Mouse (Mus musculus) forelimb bud, embryonic 11.5 days (tissue): ENCODE measurements around the gene Ust.

ENCODE experiments used
- DNase-seq: peaks from one replicate; pipeline ENCODE4 v3.0.0-alpha.2; 2012; ENCODE audit warnings: low read depth, low spot score

Ust gene

GRCm38 (mm10) chr10:8428787-8429778 is 89.5 kb downstream of the Ust start:
- no peak for DNase-seq

DNA sequence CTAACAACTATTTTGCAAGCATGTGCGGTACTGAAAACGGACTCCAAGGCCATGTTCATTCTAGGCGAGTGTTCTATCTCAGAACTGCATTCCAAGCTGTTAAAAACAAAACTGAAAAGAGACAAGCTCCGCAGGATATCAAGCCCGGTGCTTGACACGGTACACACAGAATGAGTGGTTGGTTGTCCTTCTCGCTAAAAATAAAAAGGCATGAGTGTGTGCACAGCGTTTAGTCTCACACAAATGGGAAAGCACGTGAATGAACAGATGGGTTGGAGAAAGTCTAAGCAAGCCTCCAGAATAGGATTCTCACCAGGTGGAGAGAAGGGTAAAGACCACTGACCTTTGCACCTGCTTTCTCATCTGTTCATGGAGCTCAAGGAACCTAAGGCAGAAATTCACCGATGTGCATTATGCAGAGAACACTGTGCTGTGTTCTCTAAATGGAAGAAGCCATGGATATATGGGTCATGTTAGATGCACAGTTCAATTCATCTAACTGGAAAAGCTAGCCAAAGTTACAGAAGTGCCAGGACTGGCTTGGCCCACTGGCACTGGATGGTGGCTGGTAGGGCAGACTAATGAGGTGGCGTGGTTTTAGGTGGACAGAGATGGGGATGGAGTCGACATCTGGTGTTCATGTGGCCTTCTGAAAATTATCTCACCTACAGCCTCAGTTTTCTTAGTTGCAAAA is 90.8 kb downstream of the Ust start:
- no peak for DNase-seq

DNA sequence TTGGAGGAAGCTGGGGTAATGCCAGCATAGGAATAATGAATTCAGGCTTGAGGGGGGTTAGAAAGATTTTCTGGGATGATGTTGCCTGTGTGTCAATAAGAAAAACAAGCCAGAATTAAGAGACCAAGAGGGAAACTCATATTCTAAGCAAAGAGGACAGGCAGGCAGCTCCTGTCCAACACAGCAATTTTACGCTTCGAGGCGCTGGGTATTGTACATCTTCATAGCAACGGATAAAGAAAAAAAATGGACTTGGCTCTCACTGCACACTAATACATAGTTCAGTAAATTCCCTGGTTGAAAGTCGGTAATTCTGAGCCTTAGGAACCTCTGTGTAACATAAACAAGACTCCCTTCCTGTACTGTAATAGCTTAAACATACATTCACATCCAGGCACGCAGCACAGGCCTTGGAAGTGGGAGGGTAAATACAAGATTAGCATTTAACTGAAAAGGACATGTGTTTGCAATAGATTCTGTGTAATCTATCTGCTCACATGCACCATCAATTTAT is 99.1 kb downstream of the Ust start:
- no peak for DNase-seq

- no peak for DNase-seq
These were observed 103.2 kb downstream of the Ust start for GRCm38 (mm10) chr10:8415474-8415873.

DNA sequence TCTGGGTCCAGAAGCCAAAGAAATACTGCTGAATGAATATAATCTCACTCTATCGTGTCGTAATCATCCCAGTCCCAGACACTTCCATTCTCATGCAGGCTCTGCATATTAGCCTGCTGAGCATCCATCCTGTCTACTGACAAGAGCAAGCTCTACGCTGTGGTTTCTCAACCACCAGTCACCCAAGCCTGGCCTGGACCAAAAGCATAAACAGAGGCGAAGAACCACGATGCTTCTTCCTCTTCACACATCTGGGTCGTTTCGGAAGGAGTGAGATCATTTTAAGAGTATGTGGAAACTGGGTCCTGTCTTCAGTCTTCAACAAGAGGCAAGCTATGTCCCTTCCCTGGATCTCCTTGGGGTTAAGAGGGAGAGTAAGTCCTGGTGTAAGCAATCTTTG is 103.6 kb downstream of the Ust start:
- no peak for DNase-seq

GRCm38 (mm10) chr10:8405141-8405540 is 113.5 kb downstream of the Ust start:
- no peak for DNase-seq

GRCm38 (mm10) chr10:8392226-8392625 is 126.4 kb downstream of the Ust start:
- no peak for DNase-seq

DNA sequence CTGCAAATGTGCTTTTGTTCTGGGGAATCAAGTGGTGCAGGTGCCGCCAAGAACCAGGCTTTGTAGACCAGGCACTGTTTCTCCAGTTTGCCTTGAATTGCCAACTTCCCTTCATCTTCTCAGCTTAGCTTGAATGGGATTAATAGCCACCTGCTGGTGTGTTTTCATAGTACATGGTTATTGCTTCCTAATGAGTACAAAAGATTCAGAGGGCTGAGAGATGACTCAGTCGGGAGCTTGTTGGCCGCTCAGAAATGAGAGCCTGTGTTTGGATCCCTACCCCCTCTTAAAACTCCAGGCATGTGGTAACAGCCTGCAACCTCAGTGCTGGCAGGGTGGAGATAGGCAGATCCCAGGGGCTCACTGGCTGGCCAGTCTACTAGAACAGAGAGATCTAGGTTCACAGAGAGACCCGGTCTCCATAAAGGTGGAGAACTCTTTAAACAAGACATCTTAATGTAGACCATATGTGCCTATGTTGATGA is 127.3 kb downstream of the Ust start:
- DNase-seq: peak; percentile 19

- DNase-seq: no peak
These were observed 130.4 kb downstream of the Ust start for GRCm38 (mm10) chr10:8388239-8388638.

GRCm38 (mm10) chr10:8369894-8370500 is 148.6 kb downstream of the Ust start:
- DNase-seq: no peak

DNA sequence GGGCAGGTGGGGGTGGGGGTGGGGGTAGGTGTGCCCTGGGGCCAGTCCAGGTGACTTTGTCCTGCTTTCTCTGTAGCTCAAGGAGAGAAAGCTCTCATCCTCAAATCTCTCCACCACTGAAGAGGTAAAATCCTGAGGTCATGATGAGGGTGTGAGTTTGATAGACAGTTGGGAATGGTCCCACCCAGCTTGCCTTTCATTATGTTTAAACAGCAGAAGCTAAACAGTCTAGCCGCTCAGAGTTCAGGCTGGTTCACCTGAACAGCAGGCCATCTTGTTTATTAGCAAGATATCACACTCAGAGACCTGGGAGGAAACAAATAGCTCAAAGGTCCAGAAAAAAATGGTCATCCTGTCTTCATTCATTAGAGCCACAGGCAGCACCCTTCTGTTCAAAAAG is 152.8 kb downstream of the Ust start:
- DNase-seq: no peak

GRCm38 (mm10) chr10:8364182-8364581 is 154.4 kb downstream of the Ust start:
- no peak for DNase-seq

DNA sequence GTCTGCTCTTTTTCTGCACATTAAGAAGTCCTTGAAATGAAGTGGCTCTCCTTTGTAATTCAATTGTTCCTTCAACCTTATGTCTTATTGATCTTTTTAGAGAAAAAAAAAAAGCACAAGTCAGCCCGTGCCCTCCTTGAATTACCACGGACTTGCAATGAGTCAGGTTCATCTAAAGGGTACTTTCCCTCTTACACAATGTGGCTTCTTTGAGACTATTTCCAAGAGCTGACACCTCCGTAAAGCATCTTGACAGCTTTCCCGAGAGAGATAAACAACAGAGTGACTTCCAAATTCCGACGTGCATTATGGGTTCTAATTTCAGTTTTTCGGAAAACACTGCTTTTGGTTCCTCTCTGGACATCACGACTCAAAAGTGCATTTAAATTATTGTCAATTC is 155.3 kb downstream of the Ust start:
- DNase-seq: no peak

DNA sequence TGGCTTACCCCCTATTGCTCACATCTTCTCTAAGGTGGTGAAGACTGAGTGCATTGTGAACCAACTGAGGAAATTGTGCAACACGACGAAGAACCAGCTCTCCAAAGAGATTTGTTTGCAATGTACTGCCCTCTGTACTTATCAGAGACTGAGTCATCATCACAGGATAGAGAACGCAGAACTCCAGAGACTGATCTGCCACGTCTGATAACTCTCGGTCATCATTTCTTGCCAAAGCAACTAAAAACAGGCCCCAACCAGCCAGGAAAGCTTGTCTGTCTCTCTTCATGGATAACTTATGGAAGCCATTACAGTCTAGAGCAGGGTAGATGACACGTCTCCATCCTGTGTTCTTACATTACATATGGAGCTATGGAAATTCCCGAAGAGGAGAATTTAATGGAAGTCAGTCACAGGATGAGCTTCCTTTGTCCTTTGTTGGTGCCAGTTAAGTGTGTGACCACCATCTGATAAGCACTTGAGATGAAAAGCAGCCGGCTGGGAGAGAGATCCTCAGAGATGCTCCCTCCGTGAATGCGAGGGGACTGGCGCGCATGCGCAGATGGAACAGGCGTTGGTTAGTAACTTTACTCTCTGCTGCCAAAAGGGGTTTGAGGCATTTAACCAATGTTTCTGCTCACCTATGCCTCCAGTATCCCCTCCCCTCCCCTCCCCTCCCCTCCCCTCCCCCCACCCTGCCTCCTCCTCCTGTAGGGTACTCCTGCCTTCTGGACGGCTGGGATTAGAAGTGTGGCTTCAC is 160.2 kb downstream of the Ust start:
- DNase-seq: no peak

DNA sequence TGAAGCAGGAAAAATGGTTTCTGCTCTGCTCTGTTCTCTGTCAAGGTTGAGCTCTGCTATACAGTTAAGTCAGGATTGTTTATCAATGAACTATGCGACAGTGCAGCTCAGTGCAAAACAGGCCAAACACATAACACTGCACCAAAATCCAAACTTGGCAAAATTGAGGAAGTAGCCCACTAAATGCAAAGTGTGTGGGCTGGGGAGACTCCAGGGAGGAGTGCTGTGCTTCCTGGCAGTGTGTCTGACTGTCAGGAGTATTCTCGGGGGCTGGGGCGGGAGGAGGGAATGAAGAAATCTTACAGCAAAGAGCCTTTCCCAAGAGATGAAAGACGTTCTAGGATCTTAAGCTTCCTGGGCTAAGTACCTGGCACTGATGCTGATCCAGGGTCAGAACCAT is 165.1 kb downstream of the Ust start:
- DNase-seq: no peak

GRCm38 (mm10) chr10:8350626-8351025 is 168.0 kb downstream of the Ust start:
- DNase-seq: no peak

GRCm38 (mm10) chr10:8347497-8347896 is 171.1 kb downstream of the Ust start:
- no peak for DNase-seq

- peak; percentile 29 for DNase-seq
These were observed 176.1 kb downstream of the Ust start for GRCm38 (mm10) chr10:8342556-8342955.

- DNase-seq: no peak
These were observed 178.8 kb downstream of the Ust start for GRCm38 (mm10) chr10:8339645-8340428.

DNA sequence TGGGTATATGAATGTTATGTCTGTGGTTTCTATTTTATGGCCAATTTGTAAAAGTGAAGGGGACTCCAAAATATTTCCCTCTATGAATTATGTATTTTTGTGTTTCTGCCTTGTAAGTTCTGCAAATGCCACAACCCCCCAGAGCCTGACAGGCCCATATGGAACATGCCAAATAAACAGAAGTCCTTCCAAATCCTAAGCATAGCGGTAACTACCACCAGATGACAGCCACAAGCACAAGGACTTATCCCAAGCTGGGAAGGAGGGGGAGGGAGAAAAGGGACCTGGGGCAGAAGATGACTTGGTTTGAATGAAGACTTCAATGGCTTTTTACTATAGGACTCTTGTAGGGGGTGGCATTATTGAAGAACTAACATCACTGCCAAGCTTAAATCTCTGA is 182.0 kb downstream of the Ust start:
- no peak for DNase-seq
